Mouse (Mus musculus): Measurements from ENCODE around the gene D230025D16Rik.

DNA sequence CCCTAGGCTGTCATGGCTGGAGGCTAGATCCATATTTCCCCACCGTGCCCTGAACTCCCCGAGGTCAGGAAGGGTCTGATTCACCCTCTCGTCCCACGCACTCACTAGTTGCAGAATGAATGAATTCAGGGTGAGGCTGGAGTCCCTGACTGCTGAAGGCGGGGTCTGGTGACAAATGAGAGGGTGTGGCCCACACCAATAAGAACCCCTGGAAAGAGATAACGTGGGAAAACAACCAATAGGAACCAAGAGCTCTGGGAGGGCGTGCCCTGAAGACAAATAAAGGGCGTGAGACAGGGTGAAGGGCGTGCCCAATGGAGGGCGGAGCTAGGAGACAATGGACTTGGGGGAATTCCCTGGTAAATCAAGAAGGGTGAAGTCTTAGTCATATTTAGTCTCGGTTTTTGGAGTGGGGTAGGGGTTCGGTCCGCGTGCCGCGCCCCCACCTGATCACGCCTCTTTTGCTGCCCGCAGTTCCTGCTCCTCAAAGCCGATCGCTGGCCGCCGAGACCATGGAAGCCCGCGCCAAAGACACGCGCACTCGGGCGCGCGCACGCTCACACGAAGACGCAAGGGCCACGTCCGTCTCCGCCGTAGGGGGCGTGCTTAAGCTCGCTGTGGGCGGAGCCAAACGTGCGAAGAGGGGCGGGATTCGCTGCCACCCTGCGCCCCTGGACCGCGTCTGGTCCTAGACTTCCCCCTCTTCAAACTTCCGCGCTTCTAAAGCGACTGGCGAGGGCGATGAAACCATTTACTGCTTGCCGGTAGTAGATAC is 64.2 kb downstream of the D230025D16Rik start:
- TF ChIP-seq GATA1 (IDR thresholded peaks at IDR 0.05; ENCODE audit: low read length) (no peak), TAL1 (IDR thresholded peaks at IDR 0.05; ENCODE audit: low read length) (no peak)

Data from erythroblast, embryonic 14.5 days (primary cell).